Mouse (Mus musculus): ENCODE data around the gene Noct.
"Not testable (repeated sequence)": the region's sequence is repeated elsewhere in the genome, so short reads cannot be mapped to it uniquely, and the experiment has no call there.

The Noct gene

GRCm38 (mm10) chr3:51224363-51225225 is at the start of gene Noct:
Gene Noct (plus strand): TSS chr3:51224447.
- peak; percentile 89 for DNase-seq (ENCODE audit: low spot score)

DNA sequence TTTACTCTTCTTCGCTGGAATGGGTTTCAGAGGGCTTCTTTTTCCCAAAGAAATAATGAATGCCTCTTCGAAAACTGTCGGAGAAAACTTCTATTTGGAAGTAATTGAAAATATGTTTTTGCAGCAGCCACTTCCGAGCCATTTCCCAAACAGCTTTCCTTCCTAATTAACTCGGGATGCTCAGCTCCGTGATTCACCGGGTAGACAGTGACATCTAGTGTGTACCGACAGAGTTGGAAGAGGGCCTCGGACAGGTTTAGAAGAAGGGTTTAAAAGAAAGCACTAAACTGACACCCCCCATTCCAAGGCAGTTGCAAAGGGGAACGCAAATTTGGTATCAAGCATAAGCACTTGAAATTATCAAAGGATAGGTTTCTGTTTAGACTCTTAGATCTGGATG is 46.1 kb upstream of the Noct start:
- DNase-seq (ENCODE audit: low spot score) = no peak

- no peak for DNase-seq (ENCODE audit: low spot score)
Measured at GRCm38 (mm10) chr3:51179460-51180146, 44.6 kb upstream of the Noct start.

DNA sequence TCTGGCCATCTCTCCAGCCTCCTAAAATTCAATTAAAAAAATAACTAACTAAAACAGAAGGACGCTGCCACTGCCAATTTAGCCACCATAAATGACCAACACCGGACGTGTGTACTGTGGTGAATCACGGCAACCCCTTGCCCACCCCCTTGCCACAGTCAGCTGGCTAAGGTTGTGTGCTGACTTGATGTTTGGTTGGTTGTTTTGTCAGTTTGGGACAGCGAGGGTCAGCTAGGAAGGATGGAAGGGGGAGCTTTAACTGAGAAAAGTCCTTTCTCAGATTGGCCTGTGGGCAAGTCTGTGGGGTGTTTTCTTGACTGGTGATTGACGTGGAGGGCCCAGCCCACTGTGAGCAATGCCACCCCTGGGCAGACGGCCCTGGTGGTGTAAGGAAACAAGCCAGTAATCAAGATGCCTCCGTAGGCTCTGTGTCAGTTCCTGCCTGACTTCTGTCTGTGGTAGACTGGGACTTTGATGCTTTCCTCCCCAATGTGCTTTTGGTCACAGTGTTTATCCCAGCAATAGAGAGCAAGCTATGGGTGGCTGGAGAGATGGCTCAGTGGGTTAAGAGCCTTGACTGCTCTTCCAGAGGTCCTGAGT is 43.8 kb upstream of the Noct start:
- DNase-seq (ENCODE audit: low spot score) = no peak

GRCm38 (mm10) chr3:51182455-51182854 is 41.8 kb upstream of the Noct start:
- no peak for DNase-seq (ENCODE audit: low spot score)

- not testable (repeated sequence) for DNase-seq (ENCODE audit: low spot score)
Measured at GRCm38 (mm10) chr3:51183508-51183907, 40.7 kb upstream of the Noct start.

DNA sequence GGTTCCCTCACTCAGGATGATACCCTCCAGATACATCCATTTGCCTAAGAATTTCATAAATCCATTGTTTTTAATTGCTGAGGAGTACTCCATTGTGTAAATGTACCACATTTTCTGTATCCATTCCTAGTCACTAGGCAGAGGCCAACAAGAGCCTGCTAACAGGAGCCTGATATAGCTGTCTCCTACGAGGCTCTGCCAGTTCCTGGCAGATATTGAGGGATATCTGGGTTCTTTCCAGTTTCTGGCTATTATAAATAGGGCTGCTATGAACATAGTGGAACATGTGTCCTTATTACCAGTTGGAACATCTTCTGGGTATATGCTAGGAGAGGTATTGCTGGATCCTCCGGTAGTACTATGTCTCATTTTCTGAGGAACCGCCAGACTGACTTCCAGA is 40.3 kb upstream of the Noct start:
- DNase-seq (ENCODE audit: low spot score) = not testable (repeated sequence)

DNA sequence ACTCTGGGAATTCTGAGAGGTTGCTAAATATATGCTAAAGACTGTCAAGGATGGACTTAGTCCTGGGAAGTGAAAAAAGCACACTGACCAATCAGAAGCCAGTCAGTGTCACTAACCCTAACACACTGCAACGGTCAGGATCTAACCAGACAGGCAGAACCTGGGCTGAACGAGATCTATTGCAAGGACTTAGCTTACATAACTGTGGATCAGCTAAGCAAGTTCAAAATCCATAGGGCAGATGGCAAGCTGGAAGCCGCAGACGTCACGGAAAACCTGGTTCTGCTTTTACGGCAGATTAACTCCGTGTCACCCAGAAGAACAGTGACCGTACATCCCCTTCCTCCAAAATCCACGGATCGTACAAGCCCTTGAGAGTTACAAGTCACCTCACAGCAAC is 39.5 kb upstream of the Noct start:
- no peak for DNase-seq (ENCODE audit: low spot score)

DNA sequence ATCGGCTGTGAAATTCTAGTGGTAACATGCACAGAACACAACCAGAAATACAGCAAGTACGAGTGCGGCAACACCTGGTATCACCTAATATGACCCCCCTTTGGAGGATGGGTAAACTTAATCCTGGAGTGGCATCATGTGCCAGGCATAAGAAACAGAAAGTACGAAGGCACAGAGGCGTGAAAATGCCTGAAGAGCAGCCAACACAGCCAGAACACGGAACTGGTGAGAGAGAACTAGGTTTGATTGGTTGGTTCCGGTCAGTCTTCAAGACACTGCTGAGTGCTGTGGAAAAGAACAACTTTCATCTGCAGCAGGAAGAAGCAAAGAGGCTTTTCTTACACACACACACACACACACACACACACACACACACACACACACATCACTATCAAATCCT is 38.8 kb upstream of the Noct start:
- no peak for DNase-seq (ENCODE audit: low spot score)

- DNase-seq (ENCODE audit: low spot score) = no peak
Measured at GRCm38 (mm10) chr3:51194075-51194474, 30.2 kb upstream of the Noct start.

GRCm38 (mm10) chr3:51195321-51195720 is 28.9 kb upstream of the Noct start:
- DNase-seq (ENCODE audit: low spot score) = no peak

DNA sequence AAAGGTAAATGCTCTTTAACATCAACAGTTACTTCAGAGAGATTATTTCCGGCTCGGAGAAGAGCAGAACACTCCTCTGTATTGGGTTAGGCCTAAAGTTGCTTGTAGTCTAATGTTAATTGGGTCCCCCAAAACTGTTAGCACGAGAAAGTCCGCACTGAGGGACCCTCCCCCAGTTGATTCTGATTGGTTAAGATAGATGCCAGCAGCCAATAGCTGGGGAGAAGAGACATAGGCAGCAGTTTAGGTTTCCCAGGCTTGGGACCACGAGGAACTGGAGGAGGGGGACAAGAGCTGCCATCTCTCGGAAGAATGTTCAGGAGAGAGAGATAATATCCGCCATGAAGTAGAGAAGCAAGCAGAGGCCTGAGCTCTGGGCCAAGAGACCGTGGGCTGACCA is 28.5 kb upstream of the Noct start:
- DNase-seq (ENCODE audit: low spot score) = peak; percentile 58

GRCm38 (mm10) chr3:51196724-51197111 is 27.5 kb upstream of the Noct start:
- no peak for DNase-seq (ENCODE audit: low spot score)

DNA sequence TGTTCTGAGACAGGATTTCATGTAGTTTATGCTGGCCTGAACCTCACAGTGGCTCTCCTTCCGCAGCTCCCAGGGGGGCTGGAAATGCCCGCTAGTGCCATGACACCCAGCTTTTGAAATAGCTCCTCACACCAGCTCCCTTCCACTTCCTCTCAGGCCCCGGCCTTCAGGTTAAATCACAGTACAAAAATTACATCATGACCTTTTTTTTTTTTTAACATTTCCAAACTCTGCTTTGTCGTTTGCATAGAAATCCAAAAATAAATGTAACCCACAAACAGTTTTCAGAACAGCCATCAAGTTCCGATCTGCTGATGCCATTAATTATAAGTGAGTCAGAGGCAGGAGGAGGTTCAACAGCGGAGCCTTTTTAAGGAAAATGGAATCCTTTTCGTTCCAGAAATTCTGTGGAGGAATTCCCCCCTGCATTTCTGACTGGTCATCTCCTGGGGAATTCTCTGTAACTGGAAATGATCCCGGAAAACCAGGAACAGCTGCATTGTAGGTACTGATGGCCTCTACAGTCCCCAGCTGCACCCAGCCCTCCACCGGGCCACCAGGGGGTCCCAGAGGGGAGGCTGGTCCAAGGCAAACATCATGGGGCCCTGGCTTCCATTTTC is 27.0 kb upstream of the Noct start:
- DNase-seq (ENCODE audit: low spot score) = no peak

DNA sequence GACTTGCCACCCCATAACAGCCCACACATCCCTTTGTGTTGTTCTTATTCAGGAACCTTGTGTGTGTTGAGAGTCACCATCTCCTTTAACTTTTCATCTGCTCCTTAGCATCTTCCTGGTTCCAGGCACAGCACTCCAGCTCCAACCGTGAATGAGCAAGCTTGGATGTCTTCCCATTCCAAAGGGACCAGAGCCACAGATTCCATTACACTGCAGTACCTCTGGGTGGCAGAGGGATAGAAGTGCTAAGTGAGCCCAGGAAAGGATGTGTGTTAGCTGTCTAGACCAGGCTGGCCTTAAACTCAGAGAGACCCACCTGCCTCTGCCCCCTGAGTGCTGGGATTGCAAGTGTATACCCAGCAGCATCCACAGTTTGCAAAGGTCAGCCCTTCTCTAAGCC is 26.0 kb upstream of the Noct start:
- no peak for DNase-seq (ENCODE audit: low spot score)

GRCm38 (mm10) chr3:51199130-51199529 is 25.1 kb upstream of the Noct start:
- DNase-seq (ENCODE audit: low spot score) = no peak

GRCm38 (mm10) chr3:51200311-51200710 is 23.9 kb upstream of the Noct start:
- DNase-seq (ENCODE audit: low spot score) = no peak

DNA sequence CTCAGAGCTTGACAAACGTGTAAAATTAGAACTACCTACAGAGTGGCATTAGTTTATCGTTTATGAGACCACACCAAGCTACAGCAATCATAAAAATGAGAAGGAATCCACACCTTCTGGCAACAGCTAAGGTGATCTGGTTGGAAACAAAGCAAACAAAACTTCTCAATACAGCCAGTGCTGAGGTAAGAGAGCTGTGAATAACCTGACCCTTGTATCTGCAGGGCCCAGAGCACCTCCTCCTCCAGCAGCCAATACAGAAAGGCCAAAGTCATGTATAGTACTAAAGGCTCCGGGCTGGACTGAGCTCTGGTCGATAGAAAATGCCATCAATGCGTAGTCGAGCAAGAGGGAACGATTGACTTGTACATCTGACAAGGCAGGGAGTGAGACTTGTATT is 23.4 kb upstream of the Noct start:
- DNase-seq (ENCODE audit: low spot score) = no peak

DNA sequence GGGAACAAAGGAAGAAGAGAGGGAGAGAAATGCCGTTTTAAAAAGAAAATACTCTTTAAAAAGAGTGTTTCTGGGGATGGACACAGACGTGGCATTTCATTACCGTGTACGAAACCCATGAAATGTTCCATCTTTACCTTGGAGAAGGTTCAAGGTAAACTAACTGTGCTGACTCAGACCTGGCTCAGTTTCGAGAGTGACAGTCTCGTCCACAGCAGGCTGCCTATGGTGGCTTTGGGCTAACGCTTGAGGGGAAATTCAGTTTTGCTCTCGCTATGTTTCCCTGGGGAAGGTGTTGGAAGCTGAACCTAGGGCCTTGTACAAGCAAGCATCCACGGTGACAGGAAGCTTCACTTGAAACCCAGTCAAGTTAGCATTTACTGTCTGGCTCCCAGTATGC is 22.3 kb upstream of the Noct start:
- no peak for DNase-seq (ENCODE audit: low spot score)

- no peak for DNase-seq (ENCODE audit: low spot score)
Measured at GRCm38 (mm10) chr3:51202491-51202987, 21.7 kb upstream of the Noct start.

DNA sequence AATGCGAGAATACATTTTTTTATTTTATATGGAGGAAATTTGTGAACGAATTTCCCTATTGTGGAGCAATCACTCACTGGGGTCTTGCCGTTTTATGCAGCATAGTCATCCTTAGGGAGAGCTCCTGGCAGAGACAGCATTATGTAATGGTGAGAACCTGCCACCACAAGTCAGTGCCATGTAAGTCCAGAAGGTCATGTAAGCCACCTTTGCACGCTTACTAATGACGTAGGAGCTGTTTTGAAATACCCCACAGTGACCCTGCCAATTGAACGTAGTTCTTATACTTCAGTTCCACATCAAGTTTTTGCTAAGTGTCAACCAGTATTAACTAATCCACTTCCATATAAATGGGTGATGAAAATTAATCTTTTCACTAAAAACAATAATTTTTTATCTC is 20.3 kb upstream of the Noct start:
- no peak for DNase-seq (ENCODE audit: low spot score)

DNA sequence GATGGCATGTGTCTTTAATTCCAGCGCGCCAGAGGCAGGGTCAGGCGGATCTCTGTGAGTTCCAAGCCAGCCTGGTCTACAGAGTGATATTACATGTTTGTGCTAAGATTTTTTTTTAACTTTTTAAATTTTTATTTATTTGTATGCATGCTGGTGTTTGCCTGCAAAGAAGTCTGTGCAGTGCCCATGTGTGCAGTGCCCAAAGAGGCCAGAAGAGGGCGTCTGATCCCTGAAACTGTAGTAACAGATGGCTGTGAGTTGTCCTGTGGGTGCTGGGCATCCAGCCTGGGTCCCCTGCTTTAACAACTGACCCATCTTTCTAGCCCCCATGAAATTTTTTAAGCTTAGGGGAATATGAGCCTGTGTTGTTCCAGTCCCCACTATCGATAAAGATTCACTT is 19.8 kb upstream of the Noct start:
- no peak for DNase-seq (ENCODE audit: low spot score)

DNA sequence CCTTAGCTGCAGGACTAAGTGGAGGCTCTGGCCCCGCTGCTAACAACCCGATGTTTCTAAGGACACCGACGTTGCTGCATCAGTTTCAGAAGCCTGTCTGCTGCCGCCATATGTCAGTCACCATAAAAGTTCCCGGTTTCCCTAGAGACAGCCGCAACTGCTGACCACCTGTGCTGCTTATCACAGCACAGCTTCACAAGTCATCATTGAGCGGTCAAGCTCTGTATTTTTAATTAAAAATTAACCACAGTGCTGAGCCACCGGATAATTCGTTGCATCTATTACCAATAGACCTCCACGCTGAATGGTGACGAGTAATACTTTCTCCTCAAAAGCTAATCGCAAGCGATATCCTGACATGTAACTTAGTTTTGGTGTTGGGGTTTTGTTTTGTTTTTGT is 19.4 kb upstream of the Noct start:
- no peak for DNase-seq (ENCODE audit: low spot score)
